Mouse (Mus musculus) midbrain, embryonic 14.5 days (tissue): ENCODE data around the gene Padi6. TPM values are rescaled to one million over a fixed set of nuclear protein-coding genes. Genes with fewer than 3 reads are reported as not detected.

ENCODE experiments used
- ATAC-seq: fragments of 200-750 bp; cut with Nextera tagmentation; 2 replicates; pipeline ENCODE4 v1.8.0; 2017; ENCODE audit warnings: moderate number of reproducible peaks, moderate library complexity; ENCODE audit not compliant: low FRiP score, low TSS enrichment
- DNase-seq: peaks from one replicate; pipeline ENCODE4 v3.0.0-alpha.2; 2015
- H3K27ac ChIP-seq: fragments of 300-500 bp; sonication (generic); replicated peaks from 2 replicates; pipeline ENCODE4 v1.5.1; 2014; ENCODE audit warnings: mild to moderate bottlenecking, low read depth, low read length, moderate library complexity
- H3K27me3 ChIP-seq: fragments of 300-500 bp; sonication (generic); 2 replicates; pipeline ENCODE4 v1.6.1; 2014; ENCODE audit warnings: low read length, control low read depth, mixed read lengths; ENCODE audit not compliant: control insufficient read depth, insufficient read depth
- H3K36me3 ChIP-seq: fragments of 300-500 bp; sonication (generic); 2 replicates; pipeline ENCODE4 v1.6.1; 2014; ENCODE audit warnings: low read length, control low read depth; ENCODE audit not compliant: control insufficient read depth, insufficient read depth
- H3K4me1 ChIP-seq: fragments of 300-500 bp; sonication (generic); 2 replicates; pipeline ENCODE4 v1.6.1; 2014; ENCODE audit warnings: mild to moderate bottlenecking, antibody characterized with exemption, low read length, control low read depth; ENCODE audit not compliant: control insufficient read depth, insufficient read depth
- H3K4me2 ChIP-seq: fragments of 300-500 bp; sonication (generic); 2 replicates; pipeline ENCODE4 v1.6.1; 2014; ENCODE audit warnings: mild to moderate bottlenecking, low read length, moderate library complexity
- H3K4me3 ChIP-seq: fragments of 300-500 bp; sonication (generic); replicated peaks from 2 replicates; pipeline ENCODE4 v1.5.1; 2014; ENCODE audit warnings: low read depth, low read length
- H3K9ac ChIP-seq: fragments of 300-500 bp; sonication (generic); replicated peaks from 2 replicates; pipeline ENCODE4 v1.6.1; 2014; ENCODE audit warnings: mild to moderate bottlenecking, low read length, moderate library complexity
- H3K9me3 ChIP-seq: fragments of 300-500 bp; sonication (generic); 2 replicates; pipeline ENCODE4 v1.6.1; 2016; ENCODE audit warnings: low read length, control low read depth, mixed read lengths; ENCODE audit not compliant: control insufficient read depth
- WGBS: fragments of 180-500 bp; shearing (Covaris S2); extraction: QIAGEN DNeasy Blood & Tissue Kit; methylation state at CpG from one replicate; pipeline ENCODE4 v1.1.7; 2014; 5-methylcytosine and 5-hydroxymethylcytosine counted together
- polyA plus RNA-seq: library from polyadenylated mRNA; unstranded; fragments of >200 nt; fragmentation: Nextera tagmentation; extraction: Ambion mirVana; gene quantifications from 2 replicates; pipeline ENCODE4 v1.2.1, GENCODE M21; 2014

Padi6 gene
- polyA plus RNA-seq, 1 experiment from 2014 or later = not detected

DNA sequence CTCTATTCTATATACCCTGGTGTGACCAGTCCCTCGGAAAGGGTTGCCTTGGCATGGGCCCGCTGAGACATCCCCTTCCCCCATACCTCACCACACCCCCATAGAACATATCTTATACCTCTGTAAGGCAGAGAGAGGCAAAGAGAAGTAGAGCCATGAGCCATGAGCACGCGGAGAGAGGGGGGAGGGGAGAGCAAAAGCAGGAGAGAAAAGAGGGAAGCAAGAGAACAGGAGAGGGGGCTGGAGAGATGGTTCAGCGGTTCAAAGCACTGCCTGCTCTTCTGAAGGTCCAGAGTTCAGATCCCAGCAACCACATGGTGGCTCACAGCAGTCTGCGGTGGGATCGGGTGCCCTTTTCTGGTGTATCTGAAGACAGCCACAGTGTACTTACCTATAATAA is 51.0 kb downstream of the Padi6 start:
- Histone ChIP-seq H3K9ac (no peak overlapping the region), H3K4me3 (no peak overlapping the region), H3K4me2 (no peak overlapping the region), H3K4me1 (no peaks in the 10 kb centered on the region), H3K27me3 (no peaks in the 10 kb centered on the region), H3K9me3 (no peaks in the 10 kb centered on the region), H3K36me3 (no peaks in the 10 kb centered on the region), H3K27ac (no peak overlapping the region)
- DNase-seq (no peak), ATAC-seq (no peak)
- WGBS = 70% methylated on average over 7 of the region's 7 CpGs

DNA sequence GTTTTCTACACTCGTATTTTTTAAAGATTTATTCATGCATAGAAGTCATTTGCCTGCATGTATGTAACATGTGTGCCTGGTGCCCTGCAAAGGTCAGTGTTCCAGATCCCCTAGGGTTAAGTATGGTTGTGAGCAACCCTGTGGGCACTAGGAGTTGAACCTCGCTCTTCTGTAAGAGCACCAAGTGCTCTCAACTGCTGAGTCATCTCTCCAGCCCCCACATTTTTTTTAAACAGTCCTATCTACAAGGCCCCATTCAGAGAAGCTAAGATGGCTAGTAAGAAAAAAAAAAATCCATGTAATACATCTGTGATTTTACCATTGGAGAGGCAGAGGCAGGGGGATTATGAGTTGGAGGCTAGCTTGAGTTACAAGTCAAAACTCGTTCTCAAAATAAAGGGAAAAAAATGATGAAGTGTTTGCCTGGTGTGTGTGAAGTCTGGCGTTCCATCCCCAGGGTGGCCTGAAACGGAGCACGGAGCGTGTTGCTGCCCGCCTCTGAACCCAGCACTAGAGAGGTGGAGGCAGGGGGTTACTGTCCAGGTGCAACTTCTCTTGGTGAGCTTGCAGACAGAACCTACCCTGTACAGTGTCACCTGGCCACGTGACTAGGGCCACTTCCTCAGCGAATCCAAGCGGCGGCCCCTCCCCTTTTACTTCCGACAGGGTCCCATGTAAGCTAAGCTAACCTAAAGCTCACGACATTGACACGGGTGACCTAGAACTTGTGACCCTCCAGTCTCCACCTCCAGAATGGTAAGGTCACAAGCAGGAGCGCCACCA is 52.4 kb downstream of the Padi6 start:
- Histone ChIP-seq H3K27ac (no peak overlapping the region), H3K27me3 (no peaks in the 10 kb centered on the region), H3K9me3 (no peaks in the 10 kb centered on the region), H3K4me3 (no peak overlapping the region), H3K36me3 (no peaks in the 10 kb centered on the region), H3K4me2 (no peak overlapping the region), H3K4me1 (no peaks in the 10 kb centered on the region), H3K9ac (no peak overlapping the region)
- DNase-seq = no peak
- no peak for ATAC-seq
- WGBS = 84% methylated on average over 16 of the region's 16 CpGs

DNA sequence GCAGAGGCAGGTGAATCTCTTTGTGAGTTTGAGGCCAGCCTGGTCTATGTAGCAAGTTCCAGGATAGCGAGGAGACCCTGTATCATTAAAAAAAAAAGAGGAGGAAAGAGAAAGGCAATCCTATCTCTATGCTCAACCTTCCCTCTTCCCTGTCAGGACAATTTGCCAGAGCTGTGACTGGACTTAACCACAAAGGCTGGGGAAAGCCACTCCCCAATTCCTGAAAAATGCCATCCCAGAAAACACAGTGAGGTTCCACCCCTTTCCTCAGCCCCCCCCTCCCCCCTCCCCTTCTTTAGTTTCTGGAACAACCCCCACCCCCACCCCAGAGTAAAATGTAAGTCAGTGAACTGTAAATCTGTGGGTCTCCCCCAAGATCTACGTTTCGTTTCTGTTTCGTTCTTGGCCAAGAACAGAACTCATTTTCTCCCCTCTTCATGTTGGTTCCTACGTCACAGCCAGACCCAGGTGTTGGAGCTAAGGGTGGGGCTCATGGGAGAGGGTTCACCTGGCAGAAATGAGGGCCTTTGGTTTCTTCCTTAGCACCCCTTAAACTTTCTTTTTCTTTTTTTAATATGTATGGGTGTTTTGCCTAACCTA is 53.5 kb downstream of the Padi6 start:
- no peak overlapping the region for H3K4me2 ChIP-seq
- peaks cover 5% of the 10 kb centered on the region; the same call in 1 of the 2 replicates for H3K4me1 ChIP-seq
- no peaks in the 10 kb centered on the region for H3K9me3 ChIP-seq
- 84% methylated on average over 5 of the region's 5 CpGs for WGBS
- ATAC-seq (no peak), DNase-seq (no peak)
- no peak overlapping the region for H3K27ac ChIP-seq
- H3K27me3 ChIP-seq = no peaks in the 10 kb centered on the region
- H3K9ac ChIP-seq = no peak overlapping the region
- no peak overlapping the region for H3K4me3 ChIP-seq
- no peaks in the 10 kb centered on the region for H3K36me3 ChIP-seq

DNA sequence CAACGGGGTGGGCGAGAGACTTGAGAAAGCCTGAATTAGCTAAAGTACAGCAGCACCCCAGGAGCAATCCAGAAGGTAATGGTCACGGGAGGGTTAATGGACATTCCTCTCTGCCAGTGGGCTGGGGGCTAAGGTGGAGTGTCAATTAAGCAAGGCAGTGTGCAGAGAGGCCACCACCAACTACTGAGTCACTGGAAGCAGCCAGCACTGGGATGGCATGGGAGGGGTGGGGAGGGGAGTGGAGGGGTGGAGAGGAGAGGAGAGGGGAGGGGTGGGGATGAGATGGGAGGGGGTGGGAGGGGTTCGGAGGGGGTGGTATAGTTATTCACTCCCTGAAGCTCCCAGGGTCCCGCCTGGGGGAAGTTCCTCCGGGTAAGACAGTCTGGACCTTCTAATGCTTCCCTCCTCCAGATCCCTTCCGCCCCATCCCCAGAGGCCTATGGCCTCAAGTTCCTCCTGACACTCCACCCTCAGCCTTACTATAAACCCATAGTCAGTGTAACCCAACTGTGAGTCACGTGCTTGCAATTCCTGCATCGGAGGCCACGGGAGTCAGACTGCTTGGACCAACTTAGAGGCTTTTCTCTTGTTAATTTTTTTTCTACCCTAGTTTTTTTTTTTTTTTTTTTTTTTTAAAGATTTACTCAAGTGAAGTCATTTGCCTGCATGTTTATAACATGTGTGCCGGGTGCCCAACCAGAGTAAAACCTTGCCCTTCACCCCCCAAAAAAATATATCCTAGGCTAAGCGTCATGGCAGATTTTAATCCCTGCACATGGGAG is 54.2 kb downstream of the Padi6 start:
- no peak overlapping the region for H3K4me2 ChIP-seq
- no peaks in the 10 kb centered on the region for H3K36me3 ChIP-seq
- no peak overlapping the region for H3K4me3 ChIP-seq
- H3K9me3 ChIP-seq = no peaks in the 10 kb centered on the region
- 73% methylated on average over 12 of the region's 12 CpGs for WGBS
- H3K27me3 ChIP-seq = no peaks in the 10 kb centered on the region
- ATAC-seq = no peak
- no peak overlapping the region for H3K9ac ChIP-seq
- H3K4me1 ChIP-seq = peaks cover 8% of the 10 kb centered on the region; the same call in 1 of the 2 replicates
- no peak for DNase-seq
- H3K27ac ChIP-seq = no peak overlapping the region

DNA sequence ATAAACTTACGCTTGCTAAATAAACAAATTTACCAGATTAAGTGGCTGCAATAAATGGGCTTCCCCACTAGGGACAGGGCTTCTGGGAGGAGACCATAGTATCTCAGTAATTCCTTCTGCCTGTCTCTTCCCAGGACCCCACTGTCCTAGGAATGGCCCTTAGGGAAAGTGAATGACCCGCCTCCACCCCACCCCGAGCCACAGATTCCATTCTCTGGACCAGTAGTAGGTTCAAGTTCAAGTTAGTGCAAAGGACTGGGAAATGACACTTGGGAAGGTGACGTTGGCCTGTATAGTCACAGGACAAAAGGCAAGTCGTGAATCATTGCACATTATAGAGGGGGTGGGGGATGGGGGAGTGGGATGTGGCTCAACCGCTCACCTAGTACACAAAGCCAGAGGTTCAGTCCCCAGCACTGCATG is 57.6 kb downstream of the Padi6 start:
- no peak for ATAC-seq
- no peak overlapping the region for H3K9ac ChIP-seq

DNA sequence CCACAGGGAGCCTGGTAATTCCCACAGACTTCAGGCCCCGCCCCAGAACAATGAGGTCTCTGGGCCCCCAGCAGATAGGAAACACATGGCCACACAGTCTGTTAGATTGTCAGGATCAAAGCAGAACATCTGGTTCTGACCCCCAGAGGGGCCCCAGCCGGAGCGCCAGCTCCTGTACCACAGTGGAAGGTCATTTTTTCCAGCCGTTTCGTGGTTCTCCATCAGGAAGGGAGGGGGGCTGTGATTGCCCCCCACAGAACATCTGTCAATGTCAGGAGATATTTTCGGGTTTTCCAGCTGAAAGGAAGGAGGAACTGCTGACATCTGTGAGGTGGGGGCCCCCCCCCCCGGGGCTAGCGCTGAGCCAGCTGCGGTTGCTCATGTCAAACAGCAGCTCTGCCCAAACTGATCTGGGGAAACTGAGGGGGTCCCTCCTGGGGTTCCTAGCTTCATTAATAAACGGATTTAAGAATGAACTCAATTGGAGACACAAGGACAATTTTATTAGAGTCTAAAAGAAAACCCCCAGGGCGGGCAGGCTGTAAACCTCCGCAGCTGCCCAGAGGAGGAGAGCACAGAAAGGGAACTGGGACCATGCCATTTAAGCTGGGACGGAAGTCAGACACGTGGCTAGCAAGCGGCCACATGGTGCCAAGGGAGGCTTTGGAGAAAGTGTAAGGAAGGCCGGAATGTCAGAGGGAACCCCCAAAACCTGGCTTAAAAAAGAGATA is 58.1 kb downstream of the Padi6 start:
- H3K9me3 ChIP-seq = no peaks in the 10 kb centered on the region
- no peaks in the 10 kb centered on the region for H3K27me3 ChIP-seq
- H3K9ac ChIP-seq = no peak overlapping the region
- WGBS = 10% methylated on average over 16 of the region's 16 CpGs
- peaks cover 8% of the 10 kb centered on the region; the same call in 1 of the 2 replicates for H3K4me1 ChIP-seq
- DNase-seq = peak; percentile 59
- peak overlapping the region; percentile 27 for H3K4me2 ChIP-seq
- H3K4me3 ChIP-seq = no peak overlapping the region
- H3K36me3 ChIP-seq = no peaks in the 10 kb centered on the region
- no peak overlapping the region for H3K27ac ChIP-seq
- no peak for ATAC-seq

More for the DNA sequence above, 57.6 kb downstream of the Padi6 start:
- no peak for DNase-seq
- H3K9me3 ChIP-seq = no peaks in the 10 kb centered on the region
- H3K4me2 ChIP-seq = no peak overlapping the region
- no peaks in the 10 kb centered on the region for H3K36me3 ChIP-seq
- WGBS = 55% methylated on average over 6 of the region's 6 CpGs
- no peak overlapping the region for H3K27ac ChIP-seq
- no peaks in the 10 kb centered on the region for H3K27me3 ChIP-seq
- H3K4me3 ChIP-seq = no peak overlapping the region
- H3K4me1 ChIP-seq = peaks cover 8% of the 10 kb centered on the region; the same call in 1 of the 2 replicates

DNA sequence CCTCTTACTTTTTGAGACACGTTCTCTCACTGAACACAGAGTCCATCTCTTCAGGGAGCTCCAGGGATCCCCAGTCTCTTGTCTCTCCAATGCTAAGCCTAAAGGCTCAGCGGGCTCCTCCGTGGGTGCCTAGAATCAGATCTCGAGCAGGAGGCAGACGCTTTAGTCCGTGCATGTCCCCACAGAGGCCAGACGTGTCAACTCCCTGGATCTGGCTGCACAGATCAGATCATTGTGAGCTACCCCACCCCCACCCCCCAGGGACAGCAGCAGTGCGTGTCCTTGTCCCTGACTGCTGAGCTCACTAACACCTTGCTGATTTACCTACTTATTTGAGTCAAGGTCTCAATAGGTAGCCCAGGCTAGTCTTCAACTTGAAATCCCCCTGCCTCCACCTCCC is 58.8 kb downstream of the Padi6 start:
- peaks cover 8% of the 10 kb centered on the region; the same call in 1 of the 2 replicates for H3K4me1 ChIP-seq
- H3K4me3 ChIP-seq = no peak overlapping the region
- no peak for DNase-seq
- no peak overlapping the region for H3K4me2 ChIP-seq
- H3K9me3 ChIP-seq = no peaks in the 10 kb centered on the region
- H3K27me3 ChIP-seq = no peaks in the 10 kb centered on the region
- ATAC-seq = no peak
- no peak overlapping the region for H3K9ac ChIP-seq
- no peaks in the 10 kb centered on the region for H3K36me3 ChIP-seq
- WGBS = 24% methylated on average over 8 of the region's 8 CpGs
- no peak overlapping the region for H3K27ac ChIP-seq

DNA sequence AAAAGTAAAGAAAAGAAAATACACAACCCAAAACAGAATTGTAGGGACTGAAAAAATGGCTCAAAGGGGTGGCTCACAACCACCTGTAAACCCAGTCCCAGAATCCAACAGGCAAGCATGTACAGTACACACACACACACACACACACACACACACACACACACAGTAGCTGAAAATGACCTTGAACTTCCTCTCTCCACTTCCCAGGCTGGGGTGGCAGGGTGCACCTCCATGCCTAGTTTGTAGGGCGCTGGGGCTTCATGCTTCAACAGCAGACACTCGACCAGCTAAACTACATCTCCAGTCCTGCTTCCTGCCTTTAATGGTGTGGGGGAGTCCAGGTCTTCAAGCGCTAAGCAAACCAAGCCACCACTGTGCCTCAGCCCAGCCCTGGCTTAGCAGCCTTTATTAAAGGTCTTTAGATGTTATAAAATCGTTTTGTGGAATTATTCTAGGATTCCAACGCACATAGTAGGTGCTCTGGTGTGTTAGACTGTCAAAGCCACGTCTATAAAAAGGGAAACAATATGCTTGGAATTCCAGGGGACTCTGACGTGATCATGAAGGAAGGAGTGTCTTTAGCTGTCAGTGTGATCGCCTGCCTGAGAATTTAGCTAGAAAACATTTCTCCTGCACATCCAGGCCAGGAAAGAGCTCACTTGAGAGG is 61.6 kb downstream of the Padi6 start:
- DNase-seq (no peak), ATAC-seq (no peak)
- no peak overlapping the region for H3K4me3 ChIP-seq
- no peak overlapping the region for H3K9ac ChIP-seq
- no peaks in the 10 kb centered on the region for H3K27me3 ChIP-seq
- H3K4me2 ChIP-seq = no peak overlapping the region
- WGBS = 62% methylated on average over 8 of the region's 8 CpGs
- H3K4me1 ChIP-seq = peaks cover 8% of the 10 kb centered on the region; the same call in 1 of the 2 replicates
- H3K27ac ChIP-seq = no peak overlapping the region
- H3K9me3 ChIP-seq = no peaks in the 10 kb centered on the region
- no peaks in the 10 kb centered on the region for H3K36me3 ChIP-seq
